Mouse (Mus musculus) ES-E14 (cell line): ENCODE data around the gene Unc13b.

ENCODE experiments used
- MAFK ChIP-seq: IDR thresholded peaks from 2 replicates; pipeline ENCODE4 v1.6.1; 2014; ENCODE audit warnings: mild to moderate bottlenecking, low read depth, low read length, inconsistent platforms; ENCODE audit not compliant: insufficient read depth
- ZNF384 ChIP-seq: IDR thresholded peaks from 2 replicates; pipeline ENCODE4 v1.6.1; 2012; ENCODE audit warnings: low read depth, low read length, inconsistent platforms

DNA sequence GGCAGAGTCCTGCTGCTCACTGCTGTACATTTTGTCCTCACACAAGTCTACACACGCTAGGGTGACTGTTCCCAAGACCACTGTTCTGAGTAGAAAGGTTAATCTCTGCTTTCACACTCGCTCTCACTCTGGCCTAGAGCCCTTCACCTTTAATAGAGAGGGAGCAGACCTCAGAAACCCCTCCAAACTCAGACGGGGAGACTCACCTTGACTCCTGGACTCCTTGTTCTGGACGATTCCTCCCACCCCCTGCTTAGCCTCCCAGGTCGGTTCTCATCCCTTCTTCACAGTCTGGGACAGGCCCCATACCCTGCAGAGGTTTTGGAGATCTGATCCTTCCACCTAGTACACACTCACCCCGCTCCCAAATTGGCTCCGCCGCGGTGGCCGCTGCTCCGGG, 19.1 kb upstream of the Unc13b start:
- TF ChIP-seq MAFK (no peak), ZNF384 (no peak)
